Mouse (Mus musculus) embryonic facial prominence, embryonic 15.5 days (tissue): ENCODE results near the gene Fgd3. TPM values are rescaled to one million over a fixed set of nuclear protein-coding genes. Genes with fewer than 3 reads are reported as not detected.

ENCODE experiments used
- ATAC-seq: fragments of 200-750 bp; cut with Nextera tagmentation; 2 replicates; pipeline ENCODE4 v1.8.0; 2017; ENCODE audit warnings: low read depth, moderate TSS enrichment; ENCODE audit not compliant: insufficient number of reproducible peaks, low FRiP score, low TSS enrichment
- H3K27ac ChIP-seq: fragments of 300-500 bp; sonication (generic); replicated peaks from 2 replicates; pipeline ENCODE4 v1.5.1; 2015; ENCODE audit warnings: mild to moderate bottlenecking, inconsistent platforms
- H3K27me3 ChIP-seq: fragments of 300-500 bp; sonication (generic); 2 replicates; pipeline ENCODE4 v1.6.1; 2015; ENCODE audit warnings: inconsistent platforms
- H3K36me3 ChIP-seq: fragments of 300-500 bp; sonication (generic); 2 replicates; pipeline ENCODE4 v1.6.1; 2015; ENCODE audit warnings: mild to moderate bottlenecking, inconsistent platforms
- H3K4me1 ChIP-seq: fragments of 300-500 bp; sonication (generic); 2 replicates; pipeline ENCODE4 v1.6.1; 2015; ENCODE audit warnings: inconsistent platforms
- H3K4me2 ChIP-seq: fragments of 300-500 bp; sonication (generic); replicated peaks from 2 replicates; pipeline ENCODE4 v1.6.1; 2015; ENCODE audit warnings: mild to moderate bottlenecking, inconsistent platforms
- H3K4me3 ChIP-seq: fragments of 300-500 bp; sonication (generic); replicated peaks from 2 replicates; pipeline ENCODE4 v1.5.1; 2015; ENCODE audit warnings: mild to moderate bottlenecking, inconsistent platforms
- H3K9ac ChIP-seq: fragments of 300-500 bp; sonication (generic); 2 replicates; pipeline ENCODE4 v1.6.1; 2015; ENCODE audit warnings: inconsistent platforms
- H3K9me3 ChIP-seq: fragments of 300-500 bp; sonication (generic); replicated peaks from 2 replicates; pipeline ENCODE4 v1.6.1; 2016; ENCODE audit warnings: inconsistent platforms
- WGBS: fragments of 180-500 bp; shearing (Covaris S2); methylation state at CpG from one replicate; pipeline ENCODE4 v1.1.7; 2015; 5-methylcytosine and 5-hydroxymethylcytosine counted together
- polyA plus RNA-seq: library from polyadenylated mRNA; unstranded; fragments of >200 nt; fragmentation: Nextera tagmentation; extraction: Ambion mirVana; gene quantifications from 2 replicates; pipeline ENCODE4 v1.2.1, GENCODE M21; 2015

The Fgd3 gene
- polyA plus RNA-seq, 1 experiment from 2014 or later: 0.65 TPM

GRCm38 (mm10) chr13:49341012-49341830 is 21.1 kb upstream of the Fgd3 start, which contains the start of gene Bicd2:
Bicd2 (plus strand) TSS chr13:49341585.
- peak within 1 kb of the TSS; percentile 96 for H3K4me3 ChIP-seq
- no peaks in the 10 kb centered on the region for H3K27me3 ChIP-seq
- H3K27ac ChIP-seq: peak within 1 kb of the TSS; percentile 86
- no peaks in the 10 kb centered on the region for H3K9me3 ChIP-seq
- peaks cover 42% of the 10 kb centered on the region for H3K4me1 ChIP-seq
- ATAC-seq: peak; percentile 99
- no peaks in the 10 kb centered on the region for H3K36me3 ChIP-seq
- H3K4me2 ChIP-seq: peak within 1 kb of the TSS; percentile 76
- WGBS: under 1% methylated on average over 74 of the region's 74 CpGs
- H3K9ac ChIP-seq: peak within 1 kb of the TSS; percentile 97

GRCm38 (mm10) chr13:49338893-49339546 is 18.9 kb upstream of the Fgd3 start:
- no peak for ATAC-seq
- no peaks in the 10 kb centered on the region for H3K9me3 ChIP-seq
- no peak overlapping the region for H3K4me2 ChIP-seq
- no peaks in the 10 kb centered on the region for H3K27me3 ChIP-seq
- H3K9ac ChIP-seq: no peak overlapping the region
- no peak overlapping the region for H3K27ac ChIP-seq
- no peaks in the 10 kb centered on the region for H3K36me3 ChIP-seq
- H3K4me3 ChIP-seq: no peak overlapping the region
- H3K4me1 ChIP-seq: peaks cover 30% of the 10 kb centered on the region
- 63% methylated on average over 7 of the region's 7 CpGs for WGBS

- Histone ChIP-seq H3K36me3 (no peaks in the 10 kb centered on the region), H3K9ac (no peak overlapping the region), H3K27ac (no peak overlapping the region), H3K27me3 (no peaks in the 10 kb centered on the region), H3K4me1 (peaks cover 6% of the 10 kb centered on the region), H3K4me3 (no peak overlapping the region), H3K4me2 (no peak overlapping the region), H3K9me3 (no peaks in the 10 kb centered on the region)
- ATAC-seq: no peak
- 64% methylated on average over 12 of the region's 12 CpGs for WGBS
These were observed 15.2 kb upstream of the Fgd3 start for GRCm38 (mm10) chr13:49335077-49335982.

GRCm38 (mm10) chr13:49333250-49333649 is 13.1 kb upstream of the Fgd3 start:
- Histone ChIP-seq H3K27me3 (no peaks in the 10 kb centered on the region), H3K36me3 (no peaks in the 10 kb centered on the region), H3K4me3 (no peak overlapping the region), H3K9me3 (no peaks in the 10 kb centered on the region), H3K9ac (no peak overlapping the region), H3K27ac (no peak overlapping the region), H3K4me1 (no peaks in the 10 kb centered on the region), H3K4me2 (no peak overlapping the region)
- no peak for ATAC-seq
- 76% methylated on average over 2 of the region's 2 CpGs for WGBS

GRCm38 (mm10) chr13:49328101-49328500 is 8.0 kb upstream of the Fgd3 start:
- 74% methylated on average over 4 of the region's 4 CpGs for WGBS

GRCm38 (mm10) chr13:49326246-49327206 is 6.4 kb upstream of the Fgd3 start:
- Histone ChIP-seq H3K4me2 (no peak overlapping the region), H3K36me3 (no peaks in the 10 kb centered on the region), H3K4me1 (peaks cover 4% of the 10 kb centered on the region; the same call in 1 of the 2 replicates), H3K9ac (no peak overlapping the region), H3K27ac (no peak overlapping the region), H3K9me3 (no peaks in the 10 kb centered on the region), H3K4me3 (no peak overlapping the region), H3K27me3 (no peaks in the 10 kb centered on the region)
- no peak for ATAC-seq
- WGBS: 56% methylated on average over 6 of the region's 6 CpGs

More at GRCm38 (mm10) chr13:49328101-49328500, 8.0 kb upstream of the Fgd3 start:
- H3K4me1 ChIP-seq: no peaks in the 10 kb centered on the region
- ATAC-seq: no peak
- no peaks in the 10 kb centered on the region for H3K36me3 ChIP-seq
- no peak overlapping the region for H3K4me3 ChIP-seq
- no peak overlapping the region for H3K27ac ChIP-seq
- H3K4me2 ChIP-seq: no peak overlapping the region
- H3K9ac ChIP-seq: no peak overlapping the region
- no peaks in the 10 kb centered on the region for H3K9me3 ChIP-seq
- no peaks in the 10 kb centered on the region for H3K27me3 ChIP-seq

GRCm38 (mm10) chr13:49324871-49325270 is 4.8 kb upstream of the Fgd3 start:
- no peak overlapping the region for H3K27ac ChIP-seq
- H3K4me2 ChIP-seq: no peak overlapping the region
- H3K4me1 ChIP-seq: peaks cover 13% of the 10 kb centered on the region
- no peak overlapping the region for H3K4me3 ChIP-seq
- no peak for ATAC-seq
- no peaks in the 10 kb centered on the region for H3K9me3 ChIP-seq
- no peaks in the 10 kb centered on the region for H3K36me3 ChIP-seq
- H3K9ac ChIP-seq: no peak overlapping the region
- WGBS: 86% methylated on average over 5 of the region's 5 CpGs
- no peaks in the 10 kb centered on the region for H3K27me3 ChIP-seq

GRCm38 (mm10) chr13:49322739-49323138 is 2.6 kb upstream of the Fgd3 start:
- no peak for ATAC-seq
- peaks cover 18% of the 10 kb centered on the region for H3K4me1 ChIP-seq
- no peak overlapping the region for H3K4me2 ChIP-seq
- WGBS: 74% methylated on average over 5 of the region's 5 CpGs
- H3K27ac ChIP-seq: no peak overlapping the region
- H3K9me3 ChIP-seq: no peaks in the 10 kb centered on the region
- H3K9ac ChIP-seq: no peak overlapping the region
- H3K27me3 ChIP-seq: no peaks in the 10 kb centered on the region
- H3K36me3 ChIP-seq: no peaks in the 10 kb centered on the region
- H3K4me3 ChIP-seq: no peak overlapping the region

GRCm38 (mm10) chr13:49322169-49322568 is 2.1 kb upstream of the Fgd3 start:
- Histone ChIP-seq H3K27ac (no peak overlapping the region), H3K9me3 (no peaks in the 10 kb centered on the region), H3K4me3 (no peak overlapping the region), H3K27me3 (no peaks in the 10 kb centered on the region), H3K4me2 (no peak overlapping the region), H3K36me3 (no peaks in the 10 kb centered on the region), H3K9ac (no peak overlapping the region), H3K4me1 (peaks cover 18% of the 10 kb centered on the region)
- peak; percentile 31; the same call in 1 of the 2 replicates for ATAC-seq
- WGBS: 65% methylated on average over 5 of the region's 5 CpGs

- H3K4me1 ChIP-seq: peaks cover 18% of the 10 kb centered on the region
- no peak overlapping the region for H3K4me2 ChIP-seq
- WGBS: 65% methylated on average over 3 of the region's 3 CpGs
- H3K27me3 ChIP-seq: no peaks in the 10 kb centered on the region
- no peaks in the 10 kb centered on the region for H3K9me3 ChIP-seq
- no peak for ATAC-seq
- H3K36me3 ChIP-seq: no peaks in the 10 kb centered on the region
- H3K27ac ChIP-seq: no peak overlapping the region
- no peak overlapping the region for H3K4me3 ChIP-seq
- H3K9ac ChIP-seq: no peak overlapping the region
These were observed 1.3 kb upstream of the Fgd3 start for GRCm38 (mm10) chr13:49321452-49321851.
